In genomic region chrX:71816401-71816857, GRCm38 (mm10) we compare ENCODE assay signal across 8 mouse cellular contexts. TPM values are rescaled to one million over a fixed set of nuclear protein-coding genes. Genes with fewer than 3 reads are reported as not detected.
A peak's percentile ranks its signal among the peaks of the same experiment; 100 is the strongest.
DNase-seq lines count a peak whose midpoint lies in the region; ATAC-seq and TF ChIP-seq lines count a peak whose summit lies in the region.

No protein-coding gene starts in this region.

- DNase-seq in MEL-GATA-1-ER (ENCODE audit: extremely low read depth, low read depth) = peak; percentile 65
- peak; percentile 85 for DNase-seq in cerebellum, adult 8-10 months
- peak; percentile 83 for DNase-seq in hindbrain, embryonic 10.5 days (ENCODE audit: low spot score)
- peak; percentile 90 for DNase-seq in layer of hippocampus, adult 9-11 months
- peak; percentile 88 for DNase-seq in lung, postnatal 0 days (ENCODE audit: low spot score)
- peak; percentile 68 for DNase-seq in ovary, postnatal 14 days (ENCODE audit: low spot score)
- DNase-seq in thymus, postnatal 14 days = peak; percentile 84

- no peak for TF ChIP-seq CTCF in lung, postnatal 0 days (IDR thresholded peaks at IDR 0.05)

- H3K4me1 ChIP-seq in hindbrain, embryonic 10.5 days (replicated peaks) = peaks cover 9% of the 10 kb centered on the region
- H3K4me1 ChIP-seq in lung, postnatal 0 days (ENCODE audit: insufficient read depth, low read depth, low read length) = no peaks in the 10 kb centered on the region

- peak; percentile 99 for ATAC-seq in frontal cortex, adult (ENCODE audit: low TSS enrichment)
- peak; percentile 97 for ATAC-seq in lung, postnatal 0 days

- H3K9ac ChIP-seq in lung, postnatal 0 days (replicated peaks; ENCODE audit: low read depth) = peak overlapping the region; percentile 74

- peak overlapping the region; percentile 52 for H3K4me2 ChIP-seq in lung, postnatal 0 days (replicated peaks; ENCODE audit: low read depth, low read length)

- no peaks in the 10 kb centered on the region for H3K36me3 ChIP-seq in hindbrain, embryonic 10.5 days
- no peaks in the 10 kb centered on the region for H3K36me3 ChIP-seq in lung, postnatal 0 days (ENCODE audit: insufficient read depth, low read length)

- H3K27ac ChIP-seq in hindbrain, embryonic 10.5 days = peak overlapping the region; percentile 92
- peak overlapping the region; percentile 85 for H3K27ac ChIP-seq in lung, postnatal 0 days (ENCODE audit: low read length)

- TF ChIP-seq EP300 in lung, postnatal 0 days (IDR thresholded peaks at IDR 0.05) = no peak

- no peaks in the 10 kb centered on the region for H3K27me3 ChIP-seq in hindbrain, embryonic 10.5 days (ENCODE audit: insufficient read depth, poor library complexity, severe bottlenecking)
- no peaks in the 10 kb centered on the region for H3K27me3 ChIP-seq in lung, postnatal 0 days (replicated peaks; ENCODE audit: insufficient read depth, low read length)

- 22% methylated on average over 52 of the region's 52 CpGs for WGBS in hindbrain, embryonic 10.5 days
- 19% methylated on average over 39 of the region's 52 CpGs for WGBS in lung, postnatal 0 days

- no peaks in the 10 kb centered on the region for H3K9me3 ChIP-seq in hindbrain, embryonic 10.5 days
- no peaks in the 10 kb centered on the region for H3K9me3 ChIP-seq in lung, postnatal 0 days (ENCODE audit: low read length)

- H3K4me3 ChIP-seq in hindbrain, embryonic 10.5 days = peak overlapping the region; percentile 67
- H3K4me3 ChIP-seq in lung, postnatal 0 days (ENCODE audit: low read depth, low read length) = peak overlapping the region; percentile 59

RNA-seq across cellular contexts. Expression of gene Vma21, which starts 0.7 kb away (rescaled TPM):
- polyA plus RNA-seq in hindbrain, embryonic 10.5 days (2016; fragmentation: Nextera tagmentation; extraction: Ambion mirVana) = 47.5 and 50.2 TPM in 2 replicates
- 55.7 and 58.4 TPM in 2 replicates for polyA plus RNA-seq in lung, postnatal 0 days (2015; fragmentation: Nextera tagmentation; extraction: Ambion mirVana)

Comparison
In these comparisons a context has a peak if more than half of its experiments do, and no peak if none do; other contexts are left out.
1. Peak in every context shown above with its lines: DNase-seq, ATAC-seq, H3K4me3 ChIP-seq and H3K27ac ChIP-seq.